Mouse (Mus musculus): ENCODE measurements around the gene 4930503B20Rik. TPM values are rescaled to one million over a fixed set of nuclear protein-coding genes. Genes with fewer than 3 reads are reported as not detected.

The 4930503B20Rik gene
- polyA plus RNA-seq, 1 experiment = not detected

- Histone ChIP-seq H3K27me3 (ENCODE audit: control insufficient read depth) (no peaks in the 10 kb centered on the region), H3K36me3 (ENCODE audit: control insufficient read depth) (no peaks in the 10 kb centered on the region), H3K9me3 (ENCODE audit: control insufficient read depth, low read length) (no peaks in the 10 kb centered on the region), H3K4me1 (ENCODE audit: control insufficient read depth) (peaks cover 35% of the 10 kb centered on the region), H3K4me3 (replicated peaks) (no peak overlapping the region)
- TF ChIP-seq TAL1 (IDR thresholded peaks at IDR 0.05; ENCODE audit: low read length) = no peak
- no peak for TF ChIP-seq GATA1 (IDR thresholded peaks at IDR 0.05; ENCODE audit: low read length)
Observed at GRCm38 (mm10) chr3:146657433-146657832, 6.3 kb upstream of the 4930503B20Rik start.

GRCm38 (mm10) chr3:146655111-146655577 lies 4.0 kb upstream of the 4930503B20Rik start:
- no peak for TF ChIP-seq GATA1 (IDR thresholded peaks at IDR 0.05; ENCODE audit: low read length)
- TF ChIP-seq TAL1 (IDR thresholded peaks at IDR 0.05; ENCODE audit: low read length) = no peak
- H3K27me3 ChIP-seq (ENCODE audit: control insufficient read depth) = no peaks in the 10 kb centered on the region
- no peaks in the 10 kb centered on the region for H3K9me3 ChIP-seq (ENCODE audit: control insufficient read depth, low read length)
- peaks cover 38% of the 10 kb centered on the region for H3K4me1 ChIP-seq (ENCODE audit: control insufficient read depth)
- no peaks in the 10 kb centered on the region for H3K36me3 ChIP-seq (ENCODE audit: control insufficient read depth)
- H3K4me3 ChIP-seq (replicated peaks) = peak overlapping the region; percentile 34

- Histone ChIP-seq H3K27me3 (ENCODE audit: control insufficient read depth) (no peaks in the 10 kb centered on the region), H3K36me3 (ENCODE audit: control insufficient read depth) (no peaks in the 10 kb centered on the region), H3K4me1 (ENCODE audit: control insufficient read depth) (peaks cover 38% of the 10 kb centered on the region), H3K4me3 (replicated peaks) (peak overlapping the region; percentile 47), H3K9me3 (ENCODE audit: control insufficient read depth, low read length) (no peaks in the 10 kb centered on the region)
- TF ChIP-seq TAL1 (IDR thresholded peaks at IDR 0.05; ENCODE audit: low read length) (no peak), GATA1 (IDR thresholded peaks at IDR 0.05; ENCODE audit: low read length) (no peak)
Observed at GRCm38 (mm10) chr3:146653692-146654091, 2.6 kb upstream of the 4930503B20Rik start.

- Histone ChIP-seq H3K36me3 (ENCODE audit: control insufficient read depth) (no peaks in the 10 kb centered on the region), H3K9me3 (ENCODE audit: control insufficient read depth, low read length) (no peaks in the 10 kb centered on the region), H3K4me1 (ENCODE audit: control insufficient read depth) (peaks cover 38% of the 10 kb centered on the region), H3K4me3 (replicated peaks) (no peak overlapping the region), H3K27me3 (ENCODE audit: control insufficient read depth) (no peaks in the 10 kb centered on the region)
- TF ChIP-seq GATA1 (IDR thresholded peaks at IDR 0.05; ENCODE audit: low read length) (no peak), TAL1 (IDR thresholded peaks at IDR 0.05; ENCODE audit: low read length) (no peak)
Observed at GRCm38 (mm10) chr3:146652431-146652830, 1.3 kb upstream of the 4930503B20Rik start.

- Histone ChIP-seq H3K9me3 (ENCODE audit: control insufficient read depth, low read length) (no peaks in the 10 kb centered on the region), H3K27me3 (ENCODE audit: control insufficient read depth) (no peaks in the 10 kb centered on the region), H3K36me3 (ENCODE audit: control insufficient read depth) (no peaks in the 10 kb centered on the region), H3K4me1 (ENCODE audit: control insufficient read depth) (peaks cover 34% of the 10 kb centered on the region), H3K4me3 (replicated peaks) (no peak overlapping the region)
- TF ChIP-seq GATA1 (IDR thresholded peaks at IDR 0.05; ENCODE audit: low read length) = no peak
Observed at GRCm38 (mm10) chr3:146650716-146651115, 401 bp downstream of the 4930503B20Rik start.

- H3K4me3 ChIP-seq (replicated peaks) = no peak overlapping the region
- no peaks in the 10 kb centered on the region for H3K36me3 ChIP-seq (ENCODE audit: control insufficient read depth)
- no peak for TF ChIP-seq TAL1 (IDR thresholded peaks at IDR 0.05; ENCODE audit: low read length)
- no peak for TF ChIP-seq GATA1 (IDR thresholded peaks at IDR 0.05; ENCODE audit: low read length)
- H3K9me3 ChIP-seq (ENCODE audit: control insufficient read depth, low read length) = no peaks in the 10 kb centered on the region
- H3K27me3 ChIP-seq (ENCODE audit: control insufficient read depth) = no peaks in the 10 kb centered on the region
- H3K4me1 ChIP-seq (ENCODE audit: control insufficient read depth) = peaks cover 22% of the 10 kb centered on the region
Observed at GRCm38 (mm10) chr3:146649311-146649894, 1.7 kb downstream of the 4930503B20Rik start.

GRCm38 (mm10) chr3:146641818-146642427 lies 9.2 kb downstream of the 4930503B20Rik start:
- no peak overlapping the region for H3K4me3 ChIP-seq (replicated peaks)
- H3K4me1 ChIP-seq (ENCODE audit: control insufficient read depth) = peaks cover 7% of the 10 kb centered on the region
- TF ChIP-seq GATA1 (IDR thresholded peaks at IDR 0.05; ENCODE audit: low read length) (no peak), TAL1 (IDR thresholded peaks at IDR 0.05; ENCODE audit: low read length) (no peak)

GRCm38 (mm10) chr3:146632506-146632905 lies 18.6 kb downstream of the 4930503B20Rik start:
- Histone ChIP-seq H3K36me3 (ENCODE audit: control insufficient read depth) (no peaks in the 10 kb centered on the region), H3K4me3 (replicated peaks) (no peak overlapping the region), H3K9me3 (ENCODE audit: control insufficient read depth, low read length) (no peaks in the 10 kb centered on the region), H3K27me3 (ENCODE audit: control insufficient read depth) (no peaks in the 10 kb centered on the region), H3K4me1 (ENCODE audit: control insufficient read depth) (no peaks in the 10 kb centered on the region)
- TF ChIP-seq GATA1 (IDR thresholded peaks at IDR 0.05; ENCODE audit: low read length) = no peak

More at GRCm38 (mm10) chr3:146641818-146642427, 9.2 kb downstream of the 4930503B20Rik start:
- no peaks in the 10 kb centered on the region; the same call in none of the 2 replicates for H3K27me3 ChIP-seq (ENCODE audit: control insufficient read depth)
- H3K9me3 ChIP-seq (ENCODE audit: control insufficient read depth, low read length) = no peaks in the 10 kb centered on the region; the same call in 1 of the 2 replicates
- H3K36me3 ChIP-seq (ENCODE audit: control insufficient read depth) = no peaks in the 10 kb centered on the region

- no peak overlapping the region for H3K4me3 ChIP-seq (replicated peaks)
- H3K4me1 ChIP-seq (ENCODE audit: control insufficient read depth) = no peaks in the 10 kb centered on the region
Observed at GRCm38 (mm10) chr3:146628227-146628982, 22.7 kb downstream of the 4930503B20Rik start.

More at GRCm38 (mm10) chr3:146628227-146628982, 22.7 kb downstream of the 4930503B20Rik start:
- Histone ChIP-seq H3K27me3 (ENCODE audit: control insufficient read depth) (no peaks in the 10 kb centered on the region), H3K9me3 (ENCODE audit: control insufficient read depth, low read length) (no peaks in the 10 kb centered on the region), H3K36me3 (ENCODE audit: control insufficient read depth) (no peaks in the 10 kb centered on the region)
- TF ChIP-seq TAL1 (IDR thresholded peaks at IDR 0.05; ENCODE audit: low read length) = no peak
- no peak for TF ChIP-seq GATA1 (IDR thresholded peaks at IDR 0.05; ENCODE audit: low read length)
